Mouse (Mus musculus): ENCODE results near the gene Tomm7. TPM values are rescaled to one million over a fixed set of nuclear protein-coding genes. Genes with fewer than 3 reads are reported as not detected.

The Tomm7 gene
- total and polyA plus RNA-seq, 3 experiments = 52.1 to 110 (median 105) TPM

GRCm38 (mm10) chr5:23814841-23815240 lies 29.1 kb downstream of the Tomm7 start:
- TF ChIP-seq POLR2A (IDR thresholded peaks at IDR 0.05; ENCODE audit: insufficient read depth, low read depth, low read length) = no peak
- TF ChIP-seq EP300 (IDR thresholded peaks at IDR 0.05; ENCODE audit: insufficient read depth, low read depth, low read length) = no peak
- TF ChIP-seq CTCF (IDR thresholded peaks at IDR 0.05) = no peak
- Histone ChIP-seq H3K36me3 (ENCODE audit: control insufficient read depth, insufficient read depth, low read length) (no peaks in the 10 kb centered on the region), H3K79me2 (replicated peaks; ENCODE audit: control insufficient read depth, insufficient read depth, low read length) (no peaks in the 10 kb centered on the region)

GRCm38 (mm10) chr5:23792726-23793125 lies 51.2 kb downstream of the Tomm7 start:
- H3K27me3 ChIP-seq (ENCODE audit: control insufficient read depth, insufficient read depth, low read length) = no peaks in the 10 kb centered on the region
- no peak overlapping the region for H3K27ac ChIP-seq
- TF ChIP-seq EP300 (IDR thresholded peaks at IDR 0.05; ENCODE audit: insufficient read depth, low read depth, low read length) (no peak), CTCF (IDR thresholded peaks at IDR 0.05) (no peak), POLR2A (IDR thresholded peaks at IDR 0.05; ENCODE audit: insufficient read depth, low read depth, low read length) (no peak)
- H3K4me1 ChIP-seq (ENCODE audit: control insufficient read depth, insufficient read depth, low read length) = no peaks in the 10 kb centered on the region
- H3K79me2 ChIP-seq (replicated peaks; ENCODE audit: control insufficient read depth, insufficient read depth, low read length) = no peaks in the 10 kb centered on the region
- intact Hi-C loops (cut with DNase I) = no loop called here
- no peaks in the 10 kb centered on the region for H3K36me3 ChIP-seq (ENCODE audit: control insufficient read depth, insufficient read depth, low read length)
- H3K9ac ChIP-seq (ENCODE audit: low read depth, low read length) = no peak overlapping the region
- DNase-seq = no peak
- H3K4me3 ChIP-seq = no peak overlapping the region
- WGBS = 79% methylated on average over 2 of the region's 2 CpGs

More at GRCm38 (mm10) chr5:23814841-23815240, 29.1 kb downstream of the Tomm7 start:
- Histone ChIP-seq H3K4me1 (ENCODE audit: control insufficient read depth, insufficient read depth, low read length) (no peaks in the 10 kb centered on the region), H3K9ac (ENCODE audit: low read depth, low read length) (no peak overlapping the region), H3K27ac (no peak overlapping the region), H3K27me3 (ENCODE audit: control insufficient read depth, insufficient read depth, low read length) (no peaks in the 10 kb centered on the region), H3K4me3 (no peak overlapping the region)
- intact Hi-C loops (cut with DNase I) = no loop called here
- WGBS = 95% methylated on average over 5 of the region's 5 CpGs
- no peak for DNase-seq

GRCm38 (mm10) chr5:23789078-23789612 lies 54.8 kb downstream of the Tomm7 start:
- WGBS = 81% methylated on average over 4 of the region's 4 CpGs
- TF ChIP-seq EP300 (IDR thresholded peaks at IDR 0.05; ENCODE audit: insufficient read depth, low read depth, low read length) (no peak), POLR2A (IDR thresholded peaks at IDR 0.05; ENCODE audit: insufficient read depth, low read depth, low read length) (no peak), CTCF (IDR thresholded peaks at IDR 0.05) (0 out of 2 replicates have a peak, but pooled peaks have one; percentile 16)
- H3K4me3 ChIP-seq = no peak overlapping the region
- intact Hi-C loops (cut with DNase I) = no loop called here
- H3K9ac ChIP-seq (ENCODE audit: low read depth, low read length) = no peak overlapping the region
- peaks cover 3% of the 10 kb centered on the region; the same call in 1 of the 2 replicates for H3K4me1 ChIP-seq (ENCODE audit: control insufficient read depth, insufficient read depth, low read length)
- no peaks in the 10 kb centered on the region for H3K79me2 ChIP-seq (replicated peaks; ENCODE audit: control insufficient read depth, insufficient read depth, low read length)
- no peak for DNase-seq
- no peaks in the 10 kb centered on the region for H3K27me3 ChIP-seq (ENCODE audit: control insufficient read depth, insufficient read depth, low read length)
- no peaks in the 10 kb centered on the region for H3K36me3 ChIP-seq (ENCODE audit: control insufficient read depth, insufficient read depth, low read length)
- no peak overlapping the region for H3K27ac ChIP-seq

Other genes with a start within 250 kb of the Tomm7 start
- gene Srpk2, start 159.5 kb downstream of the Tomm7 start, total RNA-seq (2021) = 10 to 100 TPM; 35.1 to 37.4 TPM
- 8.4 and 12.1 TPM in 2 replicates for gene Srpk2, start 159.5 kb downstream of the Tomm7 start, polyA plus RNA-seq (2012; rRNA removed)
- 1 to 10 TPM; 8.2 to 8.5 TPM for gene Pus7, start 60.5 kb downstream of the Tomm7 start, total RNA-seq (2021)
- gene Pus7, start 60.5 kb downstream of the Tomm7 start, polyA plus RNA-seq (2012; rRNA removed) = 3.4 and 4.7 TPM in 2 replicates
- 10 to 100 TPM; 12.9 to 14.7 TPM for gene Rint1, start 56.5 kb downstream of the Tomm7 start, total RNA-seq (2021)
- gene Rint1, start 56.5 kb downstream of the Tomm7 start, polyA plus RNA-seq (2012; rRNA removed) = 6.9 and 13.6 TPM in 2 replicates
- 10 to 100 TPM; 41.3 to 44.1 TPM for gene Fam126a, start 186.5 kb upstream of the Tomm7 start, total RNA-seq (2021)
- 9.2 and 18.1 TPM in 2 replicates for gene Fam126a, start 186.5 kb upstream of the Tomm7 start, polyA plus RNA-seq (2012; rRNA removed)

Measured in heart, adult 2 months (tissue).